Mouse (Mus musculus): ENCODE data around the gene Naa15.

DNA sequence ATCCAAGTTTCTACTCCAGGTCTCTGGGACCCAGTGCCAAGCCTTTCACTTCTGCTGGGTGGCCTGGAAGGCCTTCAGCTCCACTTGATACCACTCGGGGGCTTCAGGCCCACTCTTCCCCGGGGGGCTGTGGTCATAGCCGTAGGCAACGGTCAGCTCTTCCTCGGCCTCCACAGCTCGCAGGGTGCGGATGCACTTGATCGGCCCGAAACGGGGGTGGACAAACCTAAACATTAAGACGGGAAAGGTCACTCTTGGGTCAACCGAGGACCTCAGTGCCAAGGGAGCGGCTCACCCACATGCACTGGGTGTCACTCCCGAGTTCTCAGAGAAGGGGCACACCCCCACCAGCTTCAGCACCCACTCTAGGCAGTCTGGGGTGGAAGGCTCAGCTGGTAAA is 106.3 kb downstream of the Naa15 start:
- TF ChIP-seq POLR2A (IDR thresholded peaks at IDR 0.05; ENCODE audit: low read depth, low read length) (no peak), CTCF (conservative IDR thresholded peaks at IDR 0.05; ENCODE audit: insufficient read depth, insufficient read length, low read depth, low read length) (no peak)
